Mouse (Mus musculus) kidney, adult 2 months (tissue): ENCODE results near the gene Tcn2. TPM values are rescaled to one million over a fixed set of nuclear protein-coding genes. Genes with fewer than 3 reads are reported as not detected.
"Not testable (repeated sequence)": the region's sequence is repeated elsewhere in the genome, so short reads cannot be mapped to it uniquely, and the experiment has no call there.

Source experiments
- DNase-seq: peaks from one replicate; pipeline ENCODE4 v3.0.0; 2021
- H3K27ac ChIP-seq: fragments of 200-500 bp; 2 replicates; pipeline ENCODE4 v1.5.1; 2012; ENCODE audit warnings: low read depth, low read length, control low read depth, inconsistent platforms; ENCODE audit not compliant: insufficient read depth
- H3K27me3 ChIP-seq: fragments of 200-500 bp; replicated peaks from 2 replicates; pipeline ENCODE4 v1.6.1; 2012; ENCODE audit warnings: mild to moderate bottlenecking, moderate library complexity, low read length, inconsistent platforms; ENCODE audit not compliant: control insufficient read depth, insufficient read depth
- H3K36me3 ChIP-seq: fragments of 200-500 bp; 2 replicates; pipeline ENCODE4 v1.6.1; 2012; ENCODE audit warnings: mild to moderate bottlenecking, moderate library complexity, low read length, inconsistent platforms; ENCODE audit not compliant: control insufficient read depth, insufficient read depth
- H3K4me1 ChIP-seq: fragments of 200-500 bp; 2 replicates; pipeline ENCODE4 v1.6.1; 2011; ENCODE audit warnings: low read length; ENCODE audit not compliant: control insufficient read depth, insufficient read depth
- H3K4me3 ChIP-seq: fragments of 200-500 bp; 2 replicates; pipeline ENCODE4 v1.5.1; 2011; ENCODE audit warnings: mild to moderate bottlenecking, low read depth, low read length, control low read depth; ENCODE audit not compliant: insufficient read depth
- CTCF ChIP-seq: fragments of 200-500 bp; conservative IDR thresholded peaks from 2 replicates; pipeline ENCODE4 v1.5.1; 2011; ENCODE audit warnings: low read depth, mild to moderate bottlenecking, control low read depth, low read length, moderate library complexity, mixed read lengths; ENCODE audit not compliant: insufficient read depth, insufficient read length
- POLR2A ChIP-seq: fragments of 200-500 bp; IDR thresholded peaks from one replicate; pipeline ENCODE4 v1.6.1; 2011; ENCODE audit warnings: low read depth, low read length, control low read depth
- WGBS: fragments of 180-500 bp; shearing (Covaris S2); methylation state at CpG from one replicate; pipeline ENCODE4 v1.1.7; 2018; 5-methylcytosine and 5-hydroxymethylcytosine counted together
- polyA plus RNA-seq: library from polyadenylated mRNA; depleted of rRNA; stranded (reverse); fragments of >200 nt; gene quantifications from 2 replicates; pipeline ENCODE4 v1.2.3, GENCODE M21; 2012

Tcn2 gene
- polyA plus RNA-seq, 1 experiment = 2,179 TPM

- Histone ChIP-seq H3K36me3 (no peaks in the 10 kb centered on the region; the same call in 1 of the 2 replicates), H3K4me1 (peaks cover 8% of the 10 kb centered on the region; the same call in 1 of the 2 replicates), H3K27me3 (no peaks in the 10 kb centered on the region), H3K4me3 (peak overlapping the region; percentile 70), H3K27ac (peak overlapping the region; percentile 61)
- under 1% methylated on average over 65 of the region's 65 CpGs for WGBS
- no peak for TF ChIP-seq CTCF
- peak; percentile 23 for TF ChIP-seq POLR2A
- DNase-seq = peak; percentile 97
Measured at GRCm38 (mm10) chr11:3913316-3914108, 18.4 kb downstream of the Tcn2 start.

DNA sequence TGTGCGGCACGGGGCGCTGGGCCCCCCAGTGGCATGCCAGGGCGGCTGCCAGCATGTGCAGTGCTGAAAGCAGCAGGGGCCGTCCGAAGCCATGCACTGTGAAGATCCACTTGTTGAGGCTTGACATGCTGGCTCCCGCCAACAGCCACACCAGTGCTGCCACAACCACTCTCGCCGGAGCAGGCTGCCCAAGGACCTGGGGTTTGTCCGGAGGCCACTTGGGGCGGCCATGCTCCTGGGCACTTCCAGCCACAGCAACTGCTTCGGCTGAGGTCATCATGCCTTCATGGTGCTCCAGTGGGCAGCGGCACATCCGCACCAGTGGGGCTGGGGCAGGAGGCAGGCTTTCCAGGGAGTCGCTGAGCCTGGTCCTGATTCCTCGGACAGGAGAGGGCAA is 19.1 kb downstream of the Tcn2 start:
- 9% methylated on average over 16 of the region's 16 CpGs for WGBS
- Histone ChIP-seq H3K36me3 (no peaks in the 10 kb centered on the region; the same call in 1 of the 2 replicates), H3K4me3 (peak overlapping the region; percentile 70), H3K27ac (peak overlapping the region; percentile 54), H3K4me1 (peaks cover 8% of the 10 kb centered on the region; the same call in 1 of the 2 replicates), H3K27me3 (no peaks in the 10 kb centered on the region)
- DNase-seq = no peak
- TF ChIP-seq CTCF = no peak

GRCm38 (mm10) chr11:3912100-3912874 is 19.7 kb downstream of the Tcn2 start:
- Histone ChIP-seq H3K4me1 (peaks cover 8% of the 10 kb centered on the region; the same call in 1 of the 2 replicates), H3K27me3 (no peaks in the 10 kb centered on the region), H3K27ac (no peak overlapping the region), H3K4me3 (peak overlapping the region; percentile 70), H3K36me3 (no peaks in the 10 kb centered on the region)
- no peak for DNase-seq
- 46% methylated on average over 19 of the region's 19 CpGs for WGBS
- TF ChIP-seq POLR2A (no peak), CTCF (no peak)

GRCm38 (mm10) chr11:3911440-3911839 is 20.5 kb downstream of the Tcn2 start:
- H3K4me3 ChIP-seq, DNase-seq, H3K4me1 ChIP-seq, H3K27me3 ChIP-seq, H3K36me3 ChIP-seq, H3K27ac ChIP-seq: not testable (repeated sequence)
- WGBS = 84% methylated on average over 6 of the region's 6 CpGs

DNA sequence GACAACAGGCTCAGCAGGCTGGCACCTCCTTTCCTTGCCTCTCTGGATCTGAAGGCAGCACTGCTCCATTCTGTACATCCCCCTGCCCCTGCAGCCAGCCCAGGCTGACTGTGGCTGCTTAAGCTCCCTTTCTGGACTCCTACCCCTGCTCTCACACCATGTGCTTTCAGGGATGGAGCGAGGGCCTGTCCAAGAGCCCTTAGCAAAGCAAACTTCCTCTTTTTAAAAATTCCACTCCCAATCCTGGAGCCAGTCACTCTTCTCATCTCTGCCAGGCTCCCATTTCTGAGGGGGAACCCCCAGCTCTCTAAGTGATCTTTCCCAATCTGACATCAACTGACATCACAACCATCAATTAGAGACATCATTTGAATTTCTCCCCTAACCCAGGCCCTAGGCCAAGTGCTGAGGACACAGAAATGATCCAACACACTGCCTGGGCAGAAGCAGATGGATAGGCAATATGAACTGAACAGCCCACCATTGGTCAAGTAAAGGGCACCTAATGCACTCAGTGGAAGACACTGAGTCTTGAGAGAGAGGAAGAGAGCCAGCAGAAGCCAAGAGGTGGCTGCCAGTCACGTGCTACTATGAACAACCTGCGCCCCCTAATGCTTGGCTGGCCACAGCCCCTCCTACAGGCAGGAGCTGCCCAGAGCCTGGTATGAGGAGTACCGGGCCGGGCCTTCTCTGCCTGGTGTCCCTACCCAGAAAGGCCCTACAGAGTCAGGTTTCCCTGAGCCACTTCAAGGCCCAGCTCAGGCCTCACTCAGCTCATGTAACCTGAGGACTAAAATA is 21.2 kb downstream of the Tcn2 start:
- H3K36me3 ChIP-seq = no peaks in the 10 kb centered on the region
- TF ChIP-seq POLR2A (no peak), CTCF (no peak)
- H3K27me3 ChIP-seq = no peaks in the 10 kb centered on the region
- no peak overlapping the region; the same call in 1 of the 2 replicates for H3K4me3 ChIP-seq
- WGBS = 45% methylated on average over 5 of the region's 5 CpGs
- DNase-seq = peak; percentile 39
- peaks cover 8% of the 10 kb centered on the region; the same call in 1 of the 2 replicates for H3K4me1 ChIP-seq
- no peak overlapping the region for H3K27ac ChIP-seq

DNA sequence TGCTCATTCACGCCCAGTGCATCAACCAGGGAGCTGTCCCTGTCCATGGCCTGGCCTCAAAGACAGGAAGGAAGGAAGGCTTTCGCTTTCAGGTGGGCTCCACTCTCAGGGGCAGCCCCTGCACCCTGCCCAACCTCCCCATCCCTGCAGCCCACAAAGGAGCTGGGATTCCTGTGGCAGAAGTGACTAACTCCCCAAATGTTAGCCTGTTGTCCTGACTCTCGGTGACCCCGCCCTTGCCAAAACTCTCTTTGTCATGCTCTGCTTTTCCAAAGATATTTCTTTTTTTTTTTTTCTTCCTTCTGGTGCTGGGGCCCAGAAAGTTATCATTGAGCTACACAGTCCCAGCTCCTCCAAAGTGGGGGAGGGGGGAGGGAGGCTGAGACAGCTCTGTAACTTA is 22.7 kb downstream of the Tcn2 start:
- H3K36me3 ChIP-seq = no peaks in the 10 kb centered on the region
- H3K4me1 ChIP-seq = peaks cover 8% of the 10 kb centered on the region; the same call in 1 of the 2 replicates
- no peak for TF ChIP-seq CTCF
- TF ChIP-seq POLR2A = no peak
- 90% methylated on average over 4 of the region's 4 CpGs for WGBS
- no peaks in the 10 kb centered on the region for H3K27me3 ChIP-seq
- no peak for DNase-seq
- no peak overlapping the region for H3K4me3 ChIP-seq
- H3K27ac ChIP-seq = no peak overlapping the region
